Mouse (Mus musculus) kidney, adult 11 months (tissue): ENCODE results near the gene Tspan11.

Experiments used
- DNase-seq: peaks from one replicate; pipeline ENCODE4 v3.0.0; 2022

Gene Tspan11

DNA sequence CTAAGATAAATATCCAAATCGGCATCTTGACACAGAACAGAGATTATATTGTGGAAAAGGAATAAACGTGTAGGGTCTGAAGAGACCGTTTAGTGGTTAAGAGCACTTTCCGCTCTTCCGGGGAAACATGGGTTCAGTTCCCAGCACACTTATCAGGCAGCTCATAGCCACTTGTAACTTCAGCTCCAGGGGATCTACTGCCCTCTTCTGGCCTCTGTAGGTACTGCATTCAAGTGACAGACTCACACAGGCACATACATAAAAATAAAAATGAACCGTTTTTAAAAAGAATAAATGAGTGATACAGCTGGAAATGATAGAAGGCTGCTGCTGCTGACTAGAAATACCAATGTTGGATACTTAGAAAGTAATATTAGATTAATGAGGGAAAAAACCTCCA, 7.9 kb upstream of the Tspan11 start:
- DNase-seq: no peak

DNA sequence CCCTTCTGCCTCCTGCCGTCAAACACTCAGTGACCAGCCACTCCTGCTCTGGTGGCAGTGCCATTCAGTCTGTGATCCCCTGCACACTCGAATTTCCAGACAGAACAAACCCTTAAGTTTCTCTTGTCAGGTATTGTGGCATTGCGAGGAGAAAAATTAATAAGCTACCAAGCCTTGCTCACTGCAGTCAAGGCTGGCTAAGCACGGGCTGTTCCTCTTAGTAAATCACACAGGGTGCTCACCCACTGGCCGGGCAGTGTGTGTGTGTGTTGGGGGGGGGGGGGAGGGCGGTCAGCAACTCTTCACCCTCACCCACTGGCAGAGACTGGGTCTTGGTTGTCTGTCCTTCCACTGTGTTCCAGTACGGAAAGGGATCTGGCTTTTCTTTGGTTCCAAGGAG, 473 bp upstream of the Tspan11 start:
- DNase-seq: no peak

DNA sequence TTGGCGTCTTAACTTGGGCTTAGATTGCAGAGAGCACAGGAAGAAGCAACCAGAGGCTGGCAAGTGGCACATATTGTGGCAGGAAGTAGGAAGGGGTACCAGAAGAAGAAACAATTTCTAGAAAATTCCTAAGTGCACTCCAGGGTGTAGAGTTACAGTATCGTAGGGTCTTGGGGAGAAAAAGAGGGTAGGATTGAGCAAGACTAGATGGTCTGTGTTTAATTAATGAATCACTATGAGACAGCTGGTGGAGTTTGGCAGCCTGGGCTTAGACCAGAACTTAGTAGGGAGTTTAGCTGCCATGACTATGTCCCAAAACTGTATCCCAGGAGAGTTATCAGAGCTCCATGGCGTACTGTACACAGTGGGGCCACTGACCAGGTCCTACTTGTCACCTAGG, 1.2 kb downstream of the Tspan11 start:
- DNase-seq: no peak

DNA sequence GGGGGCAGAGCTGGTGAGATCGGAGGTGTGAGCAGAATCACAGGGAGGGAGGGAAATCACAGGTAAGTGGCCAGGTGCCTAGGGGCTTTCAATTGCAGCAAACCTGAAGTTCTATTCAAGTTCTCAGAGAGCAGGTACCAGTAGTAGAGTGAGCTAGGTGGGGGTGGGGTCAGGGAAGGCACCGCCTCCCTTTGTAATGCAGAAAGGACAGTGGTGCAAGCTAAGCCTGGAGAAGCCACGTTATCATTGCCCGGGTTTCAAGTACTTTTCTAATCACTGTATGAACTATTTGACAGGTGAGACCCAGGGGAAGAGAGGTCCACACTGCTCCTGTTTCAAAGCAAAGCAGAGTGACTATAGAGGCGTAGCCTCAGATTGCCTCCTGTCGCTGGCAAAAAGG, 6.2 kb downstream of the Tspan11 start:
- DNase-seq: no peak

DNA sequence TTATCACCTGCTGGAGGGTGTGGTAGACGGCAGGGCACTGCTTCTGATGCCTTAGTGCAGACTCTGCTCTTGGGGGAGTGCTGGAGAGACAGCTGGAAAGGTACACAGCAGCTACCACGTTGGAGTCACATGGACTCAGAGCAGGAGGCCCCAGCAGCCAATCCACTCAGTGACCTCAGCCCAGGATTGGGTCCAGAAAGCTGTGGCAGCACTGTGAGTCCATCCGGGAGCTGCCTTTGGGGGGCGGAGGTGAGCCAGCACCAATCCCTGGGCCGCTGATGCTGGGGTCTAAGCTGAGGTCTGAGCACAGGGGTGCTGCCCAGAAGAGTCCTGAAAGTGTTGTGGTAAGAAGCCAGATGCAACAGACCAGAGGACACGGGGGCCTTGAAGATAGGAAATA, 7.6 kb downstream of the Tspan11 start:
- DNase-seq: no peak

DNA sequence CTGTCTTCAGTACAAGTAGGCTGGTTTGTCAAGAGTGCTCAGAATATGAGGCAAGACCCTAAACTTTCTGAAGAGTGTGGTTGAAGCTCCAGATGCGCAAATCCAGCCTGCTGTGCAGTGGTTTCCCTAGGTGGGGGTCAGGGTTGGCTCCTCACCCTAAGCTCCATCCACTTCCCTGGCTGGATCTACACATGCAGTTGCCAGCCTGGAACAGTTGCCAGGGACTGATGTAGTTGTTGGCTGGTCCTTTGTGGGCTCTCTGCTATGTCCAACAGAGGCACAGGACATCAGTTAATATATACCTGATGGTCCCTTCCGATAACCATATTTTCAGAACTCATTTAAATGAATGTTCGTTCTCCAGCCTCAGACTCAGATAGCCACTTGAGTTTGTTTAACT, 9.0 kb downstream of the Tspan11 start:
- no peak for DNase-seq

DNA sequence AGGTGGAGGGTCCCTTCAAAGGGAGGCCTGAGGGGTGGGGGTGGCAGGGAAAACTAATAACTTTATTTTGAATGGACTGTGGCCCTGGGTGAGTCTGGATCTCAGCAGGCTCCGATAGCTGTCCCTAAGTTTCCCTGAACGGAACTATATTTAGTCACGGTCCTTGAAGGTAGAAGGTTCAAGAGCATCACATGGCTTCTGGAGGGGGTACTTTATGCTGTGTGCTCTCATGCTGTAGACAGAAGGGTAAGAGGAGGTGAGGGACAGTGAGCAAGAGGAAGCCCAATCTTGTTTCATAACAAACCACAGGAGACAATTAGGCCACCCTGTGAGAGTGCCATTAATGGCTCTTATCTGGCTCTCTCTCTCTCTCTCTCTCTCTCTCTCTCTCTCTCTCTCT, 10.0 kb downstream of the Tspan11 start:
- no peak for DNase-seq

DNA sequence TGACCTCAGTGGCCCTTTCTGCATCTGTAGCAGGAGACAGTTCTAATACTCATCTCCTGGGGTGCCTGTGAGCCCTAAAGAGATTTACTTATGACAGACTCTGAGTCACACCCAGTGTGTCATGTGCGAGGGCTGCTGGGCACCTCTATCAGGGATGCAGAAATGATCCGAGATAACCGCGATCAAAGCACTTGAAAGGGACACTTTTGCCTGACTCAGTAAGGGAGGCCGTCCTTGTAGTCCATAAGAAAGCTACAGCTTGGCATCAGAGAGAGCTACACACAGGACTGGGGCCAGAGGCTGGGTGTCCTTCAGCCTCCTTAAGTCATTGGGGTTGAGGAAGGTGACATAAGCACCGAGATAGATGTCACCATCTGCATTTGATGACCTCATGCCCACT, 12.7 kb downstream of the Tspan11 start:
- DNase-seq: no peak

DNA sequence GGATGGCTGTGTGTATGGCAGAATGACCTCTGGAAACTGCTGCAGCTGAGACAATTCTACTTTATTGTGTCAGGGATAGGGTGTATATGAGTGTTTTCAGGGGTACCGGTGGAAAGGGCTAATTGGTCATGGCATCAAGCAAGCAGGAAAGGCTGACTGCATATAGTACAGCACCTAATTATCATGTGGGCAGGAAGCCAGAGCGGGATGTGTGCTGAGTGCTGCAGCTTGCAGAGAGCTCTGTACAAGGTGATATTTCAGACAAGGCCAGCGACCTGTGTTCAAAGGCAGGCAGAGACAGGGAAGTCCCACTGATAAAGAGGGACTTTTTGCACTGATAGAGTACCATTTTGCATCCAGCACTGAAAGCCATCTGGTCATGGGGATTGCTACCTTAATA, 13.9 kb downstream of the Tspan11 start:
- no peak for DNase-seq

DNA sequence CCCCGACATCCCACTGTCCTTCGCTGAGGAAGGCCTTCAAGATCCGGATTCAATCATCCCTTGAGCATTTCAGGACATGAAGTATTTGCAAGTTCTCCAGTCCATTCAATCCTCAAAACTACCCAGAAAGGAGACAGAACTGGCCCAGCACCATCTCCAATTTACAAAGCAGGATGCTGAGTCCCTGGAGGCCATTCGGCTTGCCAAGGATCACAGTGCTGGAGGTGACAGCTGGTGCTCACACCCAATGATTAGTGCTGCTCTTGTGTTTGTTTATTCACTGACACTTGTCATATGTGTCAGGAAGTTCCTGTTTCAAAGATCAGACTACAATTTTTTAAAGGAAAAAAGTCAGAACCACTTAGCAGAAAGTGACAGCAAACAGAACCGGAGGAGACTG, 14.3 kb downstream of the Tspan11 start:
- peak; percentile 42 for DNase-seq

DNA sequence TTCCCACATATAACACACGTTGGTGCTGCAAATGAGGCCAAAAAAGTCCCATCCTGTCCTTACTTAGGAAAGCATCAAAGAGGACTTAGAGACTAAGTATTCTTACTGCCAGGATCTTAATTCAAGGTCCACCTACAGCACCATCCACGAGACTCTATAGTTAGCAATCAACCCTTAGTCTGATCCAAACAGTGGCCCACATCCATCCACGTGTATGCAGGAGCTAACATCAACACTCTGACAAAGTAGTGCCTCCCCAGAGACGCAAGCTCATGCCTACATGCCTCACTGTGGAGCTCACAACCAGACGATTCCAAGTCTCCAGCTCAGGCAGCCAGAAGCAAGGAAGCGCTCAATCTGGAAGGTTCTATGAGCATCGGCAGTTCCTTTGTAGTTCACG, 15.2 kb downstream of the Tspan11 start:
- no peak for DNase-seq

DNA sequence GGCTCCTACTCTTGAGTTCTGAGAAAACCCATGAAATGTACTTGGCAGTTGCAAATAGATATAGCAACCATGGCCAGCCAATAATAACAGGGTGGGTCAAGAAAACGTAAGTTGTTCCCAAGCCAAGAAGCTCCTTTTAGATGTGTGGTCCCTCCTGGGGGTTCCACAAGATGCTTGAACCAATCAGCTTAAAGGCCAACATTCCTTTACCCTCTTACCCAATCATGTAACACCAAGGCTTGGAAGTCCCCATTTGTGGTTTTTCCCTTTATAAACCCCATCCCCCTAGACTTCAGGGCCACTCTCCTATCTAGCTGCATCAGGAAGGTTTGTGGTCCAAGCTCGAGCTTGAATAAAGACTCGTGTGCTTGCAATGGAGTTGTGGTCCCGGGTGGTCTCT, 23.2 kb downstream of the Tspan11 start:
- no peak for DNase-seq

DNA sequence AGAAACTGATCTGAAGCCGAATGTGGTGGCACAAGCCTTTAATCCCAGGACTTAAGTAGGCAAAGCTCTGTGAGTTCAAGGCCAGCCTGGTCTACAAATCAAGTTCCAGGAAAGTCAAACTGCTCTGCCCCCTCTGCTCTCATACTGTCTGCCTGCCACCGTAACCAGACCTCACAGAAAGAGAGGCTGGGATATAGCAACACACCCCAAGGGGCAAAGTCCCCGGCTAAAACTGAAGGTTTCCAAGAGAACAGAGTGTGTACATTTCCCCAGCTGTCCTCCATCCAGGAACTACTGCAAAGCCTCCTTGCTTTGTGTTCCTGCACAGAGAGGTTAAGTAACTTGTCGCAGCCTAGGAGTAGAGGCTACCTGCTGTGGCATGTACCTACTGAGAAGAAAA, 24.3 kb downstream of the Tspan11 start:
- no peak for DNase-seq

DNA sequence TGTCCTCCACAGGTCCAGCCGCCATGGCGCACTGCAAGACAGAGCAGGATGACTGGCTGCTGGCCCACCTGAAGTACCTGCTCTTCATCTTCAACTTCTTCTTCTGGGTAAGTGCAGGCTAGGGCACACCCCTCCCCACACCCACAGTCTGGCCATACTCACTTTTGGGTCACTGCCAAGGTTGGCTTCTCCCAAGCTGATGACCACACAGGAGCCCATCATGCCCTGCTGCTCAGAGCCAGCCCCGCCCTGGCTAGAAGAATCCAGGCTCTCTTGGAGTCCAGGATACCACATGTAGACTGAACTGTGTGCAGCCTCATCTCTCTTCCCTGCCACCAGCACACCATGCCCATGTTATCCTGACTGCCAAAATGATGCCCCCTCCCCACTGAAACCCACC, 25.5 kb downstream of the Tspan11 start:
- DNase-seq: no peak

DNA sequence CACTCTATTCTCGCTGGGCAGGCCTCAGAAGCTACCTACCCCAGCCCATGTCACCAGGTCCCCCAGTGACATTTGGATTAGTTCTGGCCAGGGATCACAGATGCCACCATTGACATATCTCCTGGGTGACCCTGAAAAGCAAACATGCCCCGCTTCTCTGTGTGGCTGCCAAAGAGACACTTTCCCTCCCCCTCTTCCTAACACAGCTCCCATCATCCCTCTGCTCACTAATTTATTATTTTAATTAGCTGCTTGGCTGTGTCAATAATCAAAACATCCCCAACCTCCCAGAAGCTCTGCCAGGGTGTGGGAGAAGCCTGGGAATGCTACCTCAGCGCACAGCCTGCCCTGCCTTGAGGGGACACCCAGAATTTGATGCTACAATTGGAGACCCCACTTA, 29.6 kb downstream of the Tspan11 start:
- DNase-seq: no peak

DNA sequence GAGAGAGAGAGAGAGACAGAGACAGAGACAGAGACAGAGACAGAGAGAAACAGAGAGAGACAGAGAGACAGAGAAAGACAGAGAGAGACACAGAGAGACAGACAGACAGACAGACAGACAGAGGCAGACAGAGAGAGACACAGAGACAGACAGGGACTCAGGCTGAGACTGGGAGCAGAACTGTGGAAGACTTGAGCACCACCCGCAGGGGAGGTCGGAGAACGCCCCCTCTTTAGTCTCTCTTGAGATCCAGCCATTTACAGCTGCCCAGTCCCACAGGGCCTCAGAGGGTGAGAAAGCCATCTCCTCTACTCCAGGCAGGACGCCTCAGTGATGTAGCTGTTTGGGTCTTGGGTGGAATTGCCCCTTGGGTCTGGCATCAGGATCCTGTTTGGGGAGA, 30.3 kb downstream of the Tspan11 start:
- DNase-seq: no peak

DNA sequence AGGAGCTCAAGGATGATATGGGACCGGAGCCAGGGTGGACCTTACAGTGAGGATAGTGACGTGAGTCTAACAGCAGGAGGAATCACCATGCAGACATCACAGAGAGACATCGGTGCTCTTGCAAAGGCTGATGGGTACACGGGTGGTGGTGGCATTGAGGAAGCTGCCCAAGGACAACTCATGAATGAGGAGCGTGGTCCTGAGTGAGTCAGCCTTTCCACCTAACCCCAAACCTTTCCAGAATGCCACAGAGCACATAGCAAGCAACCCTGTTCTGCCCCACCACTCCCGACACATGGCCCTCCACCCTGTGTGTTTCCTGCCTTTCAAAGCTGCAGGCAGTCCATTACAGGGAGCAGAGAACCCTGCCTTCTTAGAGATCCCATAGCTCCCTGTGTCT, 32.1 kb downstream of the Tspan11 start:
- no peak for DNase-seq

DNA sequence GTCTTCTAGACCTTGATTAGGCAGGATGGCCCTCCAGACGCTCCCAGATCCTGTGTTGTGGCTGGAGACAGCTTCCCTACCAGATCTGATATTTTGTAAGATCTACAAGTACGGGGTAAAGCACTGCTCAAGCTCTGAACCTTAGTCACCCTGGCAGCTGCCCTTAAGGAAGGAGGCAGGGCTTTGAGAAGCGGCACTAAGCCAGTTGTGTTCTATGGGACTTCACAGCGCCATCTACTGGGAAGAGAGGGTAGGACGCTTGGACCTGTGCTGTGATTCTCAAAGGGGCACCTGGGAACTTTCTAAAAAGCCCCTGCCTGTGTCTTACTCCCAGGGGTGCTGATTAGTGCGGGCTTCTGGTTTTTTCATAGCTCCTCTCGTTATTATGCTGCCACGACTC, 33.3 kb downstream of the Tspan11 start:
- peak; percentile 54 for DNase-seq

DNA sequence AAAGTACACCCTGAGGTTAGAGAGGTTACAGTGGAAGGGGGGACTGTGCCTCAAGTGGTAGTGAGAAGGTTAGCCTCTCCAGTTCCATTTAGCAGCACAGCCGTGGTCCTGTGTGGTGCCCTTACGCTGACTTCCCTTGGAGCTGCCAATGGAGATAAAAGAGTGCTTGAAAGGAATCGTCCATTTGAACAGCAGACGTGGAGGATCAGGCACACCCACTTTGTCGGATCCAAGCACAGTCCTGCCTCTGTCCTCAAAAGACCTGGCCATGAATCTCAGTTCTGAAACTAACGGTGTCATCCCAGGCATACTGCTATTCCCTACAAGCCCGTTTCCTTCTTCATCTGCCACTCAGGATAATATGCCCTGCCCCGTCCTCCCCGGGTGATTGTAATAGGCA, 34.6 kb downstream of the Tspan11 start:
- no peak for DNase-seq

DNA sequence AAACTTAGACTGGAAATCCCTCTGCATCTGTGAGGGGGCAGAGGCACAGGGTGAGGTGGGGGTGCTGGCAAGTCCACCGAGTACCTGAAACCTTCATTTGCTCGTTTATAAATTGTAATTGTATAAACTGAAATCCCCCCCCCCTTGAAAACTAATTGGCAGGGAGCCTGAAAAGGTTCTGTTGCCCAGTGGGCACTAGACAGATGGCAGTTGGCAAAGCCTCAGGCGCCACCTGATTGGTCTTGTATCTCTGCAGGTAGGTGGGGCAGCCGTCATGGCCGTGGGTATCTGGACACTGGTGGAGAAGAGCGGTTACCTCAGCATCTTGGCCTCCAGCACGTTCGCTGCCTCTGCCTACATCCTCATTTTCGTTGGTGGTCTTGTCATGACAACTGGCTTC, 35.9 kb downstream of the Tspan11 start:
- DNase-seq: no peak

DNA sequence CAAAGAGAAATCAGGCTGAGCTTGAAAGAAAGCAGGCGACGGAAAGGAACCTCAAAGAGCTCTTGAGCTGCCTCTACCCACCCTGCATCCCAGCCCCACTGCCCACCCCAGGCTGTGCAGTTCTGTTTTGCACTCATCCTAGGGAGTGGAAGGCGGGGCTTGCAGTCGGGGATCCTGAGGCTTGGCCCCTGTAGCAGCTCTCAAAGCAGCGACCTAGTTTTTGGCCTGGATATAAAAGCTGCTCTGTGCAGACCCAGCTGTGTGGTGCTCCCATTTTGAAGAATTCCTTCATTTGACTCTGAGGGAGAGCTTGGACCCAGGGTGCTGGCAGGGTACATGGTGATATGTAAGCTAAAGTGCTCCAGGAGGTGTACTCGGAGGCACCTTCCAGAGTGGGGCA, 37.4 kb downstream of the Tspan11 start:
- DNase-seq: no peak

DNA sequence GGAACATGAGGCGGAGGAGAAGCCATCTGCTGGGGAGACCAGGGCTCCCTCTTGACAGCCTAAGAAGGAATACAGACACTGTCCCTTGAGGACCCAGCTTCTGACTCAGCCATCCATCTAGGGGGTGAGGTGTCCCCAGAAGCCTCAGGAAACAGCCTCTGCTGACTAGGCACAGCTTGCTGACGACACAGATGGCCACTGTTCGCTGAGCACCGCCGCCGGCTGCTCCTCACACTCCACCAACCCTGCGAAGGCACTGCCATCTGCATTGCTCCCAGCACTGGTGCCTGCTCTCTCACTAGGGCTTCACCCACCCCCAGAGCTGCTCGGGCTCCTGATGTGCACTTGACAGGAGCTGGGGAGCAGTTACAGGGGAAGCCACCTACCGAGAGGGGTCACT, 38.5 kb downstream of the Tspan11 start:
- DNase-seq: no peak

DNA sequence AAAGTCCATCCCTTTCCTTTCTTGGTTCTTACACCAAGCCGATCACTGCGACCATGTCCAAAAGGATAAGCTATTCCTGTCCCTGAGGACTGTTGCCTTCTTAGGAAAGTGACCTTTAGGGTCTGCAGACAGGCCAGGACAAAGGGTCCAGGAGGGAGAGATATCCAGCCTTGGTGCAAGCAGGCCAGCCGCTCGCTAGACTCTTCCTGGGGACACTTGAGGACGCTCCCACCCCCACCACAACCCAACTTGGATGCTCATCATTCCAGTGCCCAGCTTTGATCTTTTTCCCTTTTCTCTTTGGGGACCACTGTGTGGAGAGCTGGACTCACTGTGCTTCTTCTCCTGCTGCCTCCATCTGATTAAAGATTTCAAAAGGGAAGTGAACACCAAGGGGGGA, 41.3 kb downstream of the Tspan11 start:
- DNase-seq: no peak

DNA sequence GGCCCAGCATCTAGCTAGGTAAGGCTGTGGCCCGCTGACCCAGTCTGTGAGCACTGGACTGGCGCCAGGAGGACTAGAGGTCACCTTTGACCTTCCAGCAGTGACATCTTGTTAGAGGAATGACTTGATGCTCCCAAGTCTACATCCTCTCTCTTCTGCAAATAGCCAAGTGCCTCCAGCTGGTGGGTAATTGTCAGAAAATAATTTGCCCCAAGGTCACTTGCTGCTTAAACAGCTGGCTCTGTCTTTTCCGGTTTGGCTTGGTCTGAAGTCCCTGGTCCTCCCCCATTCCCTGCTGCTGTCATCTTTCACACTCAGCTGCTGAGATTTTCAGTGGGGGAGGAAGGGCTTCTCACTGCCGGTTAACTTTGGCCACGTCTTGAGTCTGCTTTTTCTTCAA, 45.3 kb downstream of the Tspan11 start:
- peak; percentile 31 for DNase-seq

DNA sequence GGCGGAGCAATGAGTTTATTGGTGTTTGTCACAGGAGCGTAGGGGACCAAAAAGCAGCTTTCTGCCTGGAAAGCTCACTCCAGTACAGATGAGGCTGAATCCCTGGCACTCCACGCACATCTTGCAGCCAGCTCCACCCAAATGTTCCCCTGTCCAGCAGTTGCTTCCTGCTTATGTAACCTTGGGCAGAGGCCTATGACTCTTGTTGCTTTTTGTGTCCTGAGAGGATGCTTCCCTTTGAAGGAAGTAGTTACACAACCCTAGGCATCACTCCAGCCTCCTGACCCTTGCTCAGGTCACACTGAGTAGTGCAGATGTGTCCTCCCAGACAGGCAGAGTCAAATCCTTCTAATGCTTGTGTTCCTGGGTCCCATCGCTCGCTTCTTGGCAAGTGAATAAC, 46.5 kb downstream of the Tspan11 start:
- peak; percentile 23 for DNase-seq

DNA sequence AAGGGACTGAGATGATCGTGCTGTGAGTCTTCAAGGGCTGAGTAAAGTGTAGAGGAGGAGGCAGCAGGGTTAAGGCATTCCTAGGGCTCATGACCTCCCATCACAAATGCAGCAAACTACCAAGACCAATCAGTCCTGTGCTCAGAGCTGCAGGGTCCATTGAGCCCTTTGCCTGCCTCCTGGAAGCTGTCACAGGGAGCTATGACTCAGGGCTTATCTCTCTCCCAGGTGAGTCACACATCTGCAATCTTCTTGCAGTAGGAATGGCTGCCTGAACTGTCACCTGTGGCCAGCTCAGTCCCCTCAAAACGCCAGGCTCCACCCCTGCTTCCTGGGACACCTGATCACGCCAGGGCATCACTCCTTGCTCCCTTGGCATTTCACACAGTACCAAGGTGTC, 47.7 kb downstream of the Tspan11 start:
- no peak for DNase-seq
